Mouse (Mus musculus) liver, postnatal 0 days (tissue): ENCODE results near the gene Bsg. TPM values are rescaled to one million over a fixed set of nuclear protein-coding genes. Genes with fewer than 3 reads are reported as not detected.

ENCODE experiments used
- ATAC-seq: fragments of 200-750 bp; cut with Nextera tagmentation; 2 replicates; pipeline ENCODE4 v1.8.0; 2017; ENCODE audit warnings: mild to moderate bottlenecking, moderate library complexity
- DNase-seq: peaks from one replicate; pipeline ENCODE4 v3.0.0-alpha.2; 2016
- H3K27ac ChIP-seq: fragments of 300-500 bp; sonication (generic); 2 replicates; pipeline ENCODE4 v1.5.1; 2014; ENCODE audit warnings: antibody characterized with exemption, moderate library complexity, mild to moderate bottlenecking, low read depth
- H3K27me3 ChIP-seq: fragments of 300-500 bp; sonication (generic); 2 replicates; pipeline ENCODE4 v1.6.1; 2014; ENCODE audit warnings: low read length, control low read depth, mixed read lengths; ENCODE audit not compliant: insufficient read depth
- H3K36me3 ChIP-seq: fragments of 300-500 bp; sonication (generic); replicated peaks from 2 replicates; pipeline ENCODE4 v1.6.1; 2014; ENCODE audit warnings: mild to moderate bottlenecking, control low read depth, low read length, moderate library complexity, mixed read lengths; ENCODE audit not compliant: insufficient read depth
- H3K4me1 ChIP-seq: fragments of 300-500 bp; sonication (generic); 2 replicates; pipeline ENCODE4 v1.6.1; 2014; ENCODE audit warnings: antibody characterized with exemption, mild to moderate bottlenecking, control low read depth; ENCODE audit not compliant: insufficient read depth
- H3K4me2 ChIP-seq: fragments of 300-500 bp; sonication (generic); 2 replicates; pipeline ENCODE4 v1.6.1; 2014; ENCODE audit warnings: low read depth, mild to moderate bottlenecking, low read length, moderate library complexity, mixed read lengths
- H3K4me3 ChIP-seq: fragments of 300-500 bp; sonication (generic); 2 replicates; pipeline ENCODE4 v1.5.1; 2014; ENCODE audit warnings: low read depth, low read length
- H3K9ac ChIP-seq: fragments of 300-500 bp; sonication (generic); replicated peaks from 2 replicates; pipeline ENCODE4 v1.6.1; 2014; ENCODE audit warnings: mild to moderate bottlenecking, moderate library complexity
- H3K9me3 ChIP-seq: fragments of 300-500 bp; sonication (generic); 2 replicates; pipeline ENCODE4 v1.6.1; 2016; ENCODE audit warnings: mild to moderate bottlenecking, control low read depth, low read length, mixed read lengths
- CTCF ChIP-seq: sonication (generic); IDR thresholded peaks from 2 replicates; pipeline ENCODE4 v1.5.1; 2016; ENCODE audit warnings: antibody characterized with exemption, low read depth
- EP300 ChIP-seq: IDR thresholded peaks from 2 replicates; pipeline ENCODE4 v1.6.1; 2016; ENCODE audit warnings: antibody characterized with exemption, low read depth, mild to moderate bottlenecking
- WGBS: fragments of 180-500 bp; shearing (Covaris S2); extraction: QIAGEN DNeasy Blood & Tissue Kit; methylation state at CpG from one replicate; pipeline ENCODE4 v1.1.7; 2014; ENCODE audit not compliant: insufficient replicate concordance; 5-methylcytosine and 5-hydroxymethylcytosine counted together
- polyA plus RNA-seq: library from polyadenylated mRNA; unstranded; fragments of >200 nt; fragmentation: Nextera tagmentation; extraction: Ambion mirVana; gene quantifications from 2 replicates; pipeline ENCODE4 v1.2.1, GENCODE M21; 2015

The Bsg gene
- polyA plus RNA-seq, 1 experiment from 2014 or later, result 1,075 TPM

DNA sequence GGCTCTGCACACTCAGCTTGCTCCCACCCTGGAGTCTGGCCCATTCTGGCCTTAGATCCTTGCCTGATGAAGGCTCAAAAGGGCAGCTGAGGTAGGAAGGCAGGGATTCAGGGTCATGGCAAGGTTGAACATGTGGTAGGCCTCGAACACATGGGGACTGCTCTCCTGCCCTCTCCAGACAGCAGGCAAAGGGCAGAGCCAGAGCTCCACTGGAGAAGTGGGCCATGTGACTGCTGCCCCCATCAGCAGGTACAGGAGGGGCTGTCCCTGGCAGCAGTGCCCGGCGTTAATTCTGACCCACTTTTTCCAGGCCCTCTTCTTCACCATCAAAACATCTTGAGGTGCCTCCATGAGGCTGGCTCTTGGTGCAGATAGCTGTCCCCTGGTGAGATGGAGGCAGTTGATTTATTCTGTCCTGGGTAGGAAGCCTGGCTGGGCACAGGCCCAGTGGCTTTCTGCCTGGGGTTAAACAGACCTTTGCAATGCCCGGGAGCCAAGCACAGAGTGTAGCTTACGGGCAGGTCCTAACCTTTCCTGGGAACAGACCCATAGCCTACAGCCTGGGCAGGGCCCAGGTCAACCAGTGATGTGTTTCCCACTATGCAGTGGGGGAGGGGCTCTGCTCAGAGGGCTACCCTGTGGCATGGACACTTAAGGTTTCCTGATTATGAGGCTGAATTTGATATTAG is 2.3 kb downstream of the Bsg start:
- ATAC-seq (no peak), DNase-seq (no peak)
- Histone ChIP-seq H3K9ac (peak overlapping the region; percentile 87), H3K27ac (peak overlapping the region; percentile 79), H3K4me3 (peak overlapping the region; percentile 85), H3K9me3 (no peaks in the 10 kb centered on the region), H3K4me1 (peaks cover 45% of the 10 kb centered on the region), H3K36me3 (peaks cover 55% of the 10 kb centered on the region), H3K4me2 (peak overlapping the region; percentile 77), H3K27me3 (no peaks in the 10 kb centered on the region)
- 52% methylated on average over 5 of the region's 5 CpGs for WGBS
- TF ChIP-seq CTCF (no peak), EP300 (no peak)

DNA sequence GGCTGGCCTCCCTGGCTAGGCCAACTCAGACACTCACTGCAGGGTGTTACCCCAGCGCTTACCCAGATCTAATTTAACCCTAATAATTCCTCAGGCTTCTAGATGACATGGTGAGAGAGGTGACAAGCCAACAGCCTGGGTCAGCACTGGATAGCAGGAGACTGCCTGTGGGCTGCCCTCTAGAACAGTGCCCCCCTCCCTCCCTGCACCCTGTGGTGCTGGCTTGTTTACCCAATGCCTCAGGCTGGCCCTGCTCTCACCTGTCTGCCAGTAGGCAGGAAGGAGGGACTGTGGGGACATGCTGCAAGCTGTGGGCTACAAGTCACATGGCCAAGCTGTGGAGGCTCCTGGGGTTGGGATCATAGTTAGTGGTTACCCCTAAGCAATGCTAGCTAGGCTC is 2.9 kb downstream of the Bsg start:
- no peak for DNase-seq
- Histone ChIP-seq H3K4me3 (peak overlapping the region; percentile 85), H3K36me3 (peaks cover 60% of the 10 kb centered on the region), H3K9me3 (no peaks in the 10 kb centered on the region), H3K27ac (peak overlapping the region; percentile 79), H3K4me1 (peaks cover 42% of the 10 kb centered on the region), H3K27me3 (no peaks in the 10 kb centered on the region), H3K4me2 (peak overlapping the region; percentile 77), H3K9ac (peak overlapping the region; percentile 87)
- WGBS, result 80% methylated on average over 1 of the region's 1 CpGs
- TF ChIP-seq EP300, result no peak
- TF ChIP-seq CTCF, result no peak
- no peak for ATAC-seq

DNA sequence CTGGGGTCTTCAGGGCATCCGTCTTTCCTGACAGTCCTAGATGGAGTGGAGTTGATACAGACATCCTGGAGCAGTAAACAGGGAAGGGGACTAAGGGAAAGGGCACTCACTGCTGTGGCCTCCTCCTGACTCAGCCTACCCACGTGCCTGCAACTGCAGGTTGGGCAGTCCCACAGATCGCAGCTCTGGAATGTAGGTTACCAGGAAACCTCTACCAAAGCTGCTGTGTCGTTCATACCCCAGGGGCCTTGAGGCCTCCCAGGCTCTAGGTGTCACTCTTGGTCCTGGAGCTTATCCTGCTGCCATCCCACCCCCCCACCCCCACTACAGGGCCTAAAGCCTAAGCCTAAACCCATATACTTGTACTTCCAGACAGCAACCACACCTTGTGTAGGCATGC is 3.5 kb downstream of the Bsg start:
- peak overlapping the region; percentile 87 for H3K9ac ChIP-seq

DNA sequence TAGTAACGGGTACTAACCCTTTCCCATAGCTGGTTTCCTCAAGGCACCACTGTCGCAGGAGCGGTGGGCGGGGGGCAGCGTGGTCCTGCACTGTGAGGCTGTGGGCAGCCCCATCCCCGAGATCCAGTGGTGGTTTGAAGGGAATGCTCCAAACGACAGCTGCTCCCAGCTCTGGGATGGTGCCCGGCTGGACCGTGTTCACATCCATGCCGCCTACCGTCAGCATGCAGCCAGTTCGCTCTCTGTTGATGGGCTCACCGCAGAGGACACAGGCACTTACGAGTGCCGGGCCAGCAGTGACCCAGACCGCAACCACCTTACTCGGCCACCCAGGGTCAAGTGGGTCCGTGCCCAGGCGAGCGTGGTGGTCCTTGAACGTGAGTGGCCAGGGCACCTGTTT is 4.4 kb downstream of the Bsg start:
- H3K36me3 ChIP-seq, result peaks cover 61% of the 10 kb centered on the region
- TF ChIP-seq EP300 (no peak), CTCF (no peak)
- DNase-seq (no peak), ATAC-seq (no peak)
- 0 out of 2 replicates have a peak overlapping the region, but pooled peaks have one; percentile 34 for H3K9ac ChIP-seq
- H3K27me3 ChIP-seq, result no peaks in the 10 kb centered on the region
- H3K9me3 ChIP-seq, result no peaks in the 10 kb centered on the region
- H3K4me2 ChIP-seq, result peak overlapping the region; percentile 13; the same call in 1 of the 2 replicates
- WGBS, result 92% methylated on average over 21 of the region's 21 CpGs
- no peak overlapping the region for H3K4me3 ChIP-seq
- no peak overlapping the region for H3K27ac ChIP-seq
- H3K4me1 ChIP-seq, result peaks cover 47% of the 10 kb centered on the region

More for the DNA sequence above, 3.5 kb downstream of the Bsg start:
- Histone ChIP-seq H3K27me3 (no peaks in the 10 kb centered on the region), H3K9me3 (no peaks in the 10 kb centered on the region), H3K4me3 (0 out of 2 replicates have a peak overlapping the region, but pooled peaks have one; percentile 85), H3K4me1 (peaks cover 43% of the 10 kb centered on the region), H3K27ac (peak overlapping the region; percentile 79; the same call in 1 of the 2 replicates), H3K4me2 (peak overlapping the region; percentile 77), H3K36me3 (peaks cover 61% of the 10 kb centered on the region)
- ATAC-seq (no peak), DNase-seq (no peak)
- WGBS, result 57% methylated on average over 4 of the region's 4 CpGs
- no peak for TF ChIP-seq CTCF

DNA sequence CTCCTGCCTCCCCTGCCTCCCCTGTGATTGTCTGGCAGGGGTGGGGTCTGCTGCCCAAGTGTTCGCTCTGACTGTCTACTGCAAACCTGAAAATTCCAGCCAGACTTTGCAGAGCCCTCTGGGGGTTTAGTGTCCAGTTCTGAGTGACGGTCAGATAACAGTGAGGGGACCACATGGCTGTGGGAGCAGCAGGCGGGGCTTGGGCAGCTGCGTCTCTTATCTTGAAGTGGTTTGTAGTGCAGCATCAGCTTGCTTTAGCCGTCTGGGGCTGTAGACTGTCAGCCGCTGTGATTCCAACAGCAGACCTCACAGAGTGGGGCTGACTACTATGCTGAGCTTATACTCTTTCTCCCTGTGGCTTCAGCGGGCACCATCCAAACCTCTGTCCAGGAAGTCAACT is 5.0 kb downstream of the Bsg start:
- no peak overlapping the region for H3K9ac ChIP-seq
- H3K4me1 ChIP-seq, result peaks cover 46% of the 10 kb centered on the region
- no peak overlapping the region for H3K4me3 ChIP-seq
- H3K9me3 ChIP-seq, result no peaks in the 10 kb centered on the region
- 0 out of 2 replicates have a peak, but pooled peaks cover 3% of the 10 kb centered on the region for H3K27me3 ChIP-seq
- H3K4me2 ChIP-seq, result peak overlapping the region; percentile 13
- DNase-seq (no peak), ATAC-seq (no peak)
- H3K27ac ChIP-seq, result no peak overlapping the region
- WGBS, result 50% methylated on average over 7 of the region's 7 CpGs
- H3K36me3 ChIP-seq, result peaks cover 61% of the 10 kb centered on the region
- TF ChIP-seq CTCF (no peak), EP300 (no peak)

DNA sequence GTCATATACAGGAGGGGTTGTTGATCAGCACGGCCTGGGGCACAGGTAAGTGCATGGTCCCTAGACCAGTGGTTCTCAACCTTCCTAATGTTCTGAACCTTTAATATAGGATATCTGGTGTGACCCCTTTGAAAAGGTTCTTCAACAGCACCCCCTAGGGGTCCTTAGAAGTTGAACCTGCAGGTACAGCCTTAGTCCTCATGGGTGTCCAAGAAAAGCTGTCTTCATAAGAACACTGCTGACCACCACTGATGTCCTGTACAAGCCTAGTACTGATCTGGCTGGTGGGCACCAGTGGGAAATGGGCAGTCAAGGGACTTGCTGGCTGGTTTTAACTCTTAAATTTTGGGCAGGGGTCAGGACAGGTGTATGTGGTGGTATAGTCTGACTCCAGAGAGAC is 7.7 kb downstream of the Bsg start:
- Histone ChIP-seq H3K4me2 (no peak overlapping the region), H3K27ac (peak overlapping the region; percentile 17; the same call in 1 of the 2 replicates), H3K4me1 (peaks cover 32% of the 10 kb centered on the region), H3K27me3 (peaks cover 26% of the 10 kb centered on the region), H3K9ac (no peak overlapping the region), H3K9me3 (no peaks in the 10 kb centered on the region), H3K36me3 (peaks cover 51% of the 10 kb centered on the region), H3K4me3 (no peak overlapping the region)
- no peak for TF ChIP-seq EP300
- peak; percentile 67 for TF ChIP-seq CTCF
- 86% methylated on average over 1 of the region's 1 CpGs for WGBS
- DNase-seq (no peak), ATAC-seq (peak; percentile 37)
